Mouse (Mus musculus) forebrain, embryonic 15.5 days (tissue): ENCODE data around the gene Mesd. TPM values are rescaled to one million over a fixed set of nuclear protein-coding genes. Genes with fewer than 3 reads are reported as not detected.

Experiments used
- ATAC-seq: fragments of 200-750 bp; cut with Nextera tagmentation; replicated peaks from 2 replicates; pipeline ENCODE4 v1.8.0; 2017; ENCODE audit warnings: mild to moderate bottlenecking, moderate TSS enrichment, moderate library complexity
- H3K27ac ChIP-seq: fragments of 300-500 bp; sonication (generic); replicated peaks from 2 replicates; pipeline ENCODE4 v1.5.1; 2015; ENCODE audit warnings: mild to moderate bottlenecking, inconsistent platforms
- H3K27me3 ChIP-seq: fragments of 300-500 bp; sonication (generic); 2 replicates; pipeline ENCODE4 v1.6.1; 2015; ENCODE audit warnings: inconsistent platforms
- H3K36me3 ChIP-seq: fragments of 300-500 bp; sonication (generic); 2 replicates; pipeline ENCODE4 v1.6.1; 2015; ENCODE audit warnings: mild to moderate bottlenecking, inconsistent platforms
- H3K4me1 ChIP-seq: fragments of 300-500 bp; sonication (generic); 2 replicates; pipeline ENCODE4 v1.6.1; 2015; ENCODE audit warnings: inconsistent platforms
- H3K4me2 ChIP-seq: fragments of 300-500 bp; sonication (generic); replicated peaks from 2 replicates; pipeline ENCODE4 v1.6.1; 2015; ENCODE audit warnings: mild to moderate bottlenecking, inconsistent platforms
- H3K4me3 ChIP-seq: fragments of 300-500 bp; sonication (generic); 2 replicates; pipeline ENCODE4 v1.5.1; 2015; ENCODE audit warnings: mild to moderate bottlenecking, inconsistent platforms
- H3K9ac ChIP-seq: fragments of 300-500 bp; sonication (generic); replicated peaks from 2 replicates; pipeline ENCODE4 v1.6.1; 2015; ENCODE audit warnings: mild to moderate bottlenecking, inconsistent platforms
- H3K9me3 ChIP-seq: fragments of 300-500 bp; sonication (generic); 2 replicates; pipeline ENCODE4 v1.6.1; 2016; ENCODE audit warnings: inconsistent platforms
- WGBS: fragments of 180-500 bp; shearing (Covaris S2); methylation state at CpG from one replicate; pipeline ENCODE4 v1.1.7; 2015; ENCODE audit warnings: mixed read lengths; 5-methylcytosine and 5-hydroxymethylcytosine counted together
- polyA plus RNA-seq: library from polyadenylated mRNA; unstranded; fragments of >200 nt; fragmentation: Nextera tagmentation; extraction: Ambion mirVana; gene quantifications from 2 replicates; pipeline ENCODE4 v1.2.1, GENCODE M21; 2015

Gene Mesd
- polyA plus RNA-seq, 1 experiment from 2014 or later = 73.2 TPM

- H3K9me3 ChIP-seq = no peaks in the 10 kb centered on the region
- no peaks in the 10 kb centered on the region for H3K27me3 ChIP-seq
- no peak for ATAC-seq
- no peak overlapping the region for H3K4me3 ChIP-seq
- no peak overlapping the region for H3K27ac ChIP-seq
- H3K36me3 ChIP-seq = no peaks in the 10 kb centered on the region
- WGBS = 89% methylated on average over 8 of the region's 8 CpGs
- no peak overlapping the region for H3K9ac ChIP-seq
- H3K4me1 ChIP-seq = no peaks in the 10 kb centered on the region
- no peak overlapping the region for H3K4me2 ChIP-seq
These were observed 57.4 kb downstream of the Mesd start for GRCm38 (mm10) chr7:83941701-83942101.

- Histone ChIP-seq H3K9ac (no peak overlapping the region), H3K36me3 (no peaks in the 10 kb centered on the region), H3K4me1 (no peaks in the 10 kb centered on the region), H3K4me3 (no peak overlapping the region), H3K9me3 (no peaks in the 10 kb centered on the region), H3K27me3 (no peaks in the 10 kb centered on the region), H3K4me2 (no peak overlapping the region), H3K27ac (no peak overlapping the region)
- no peak for ATAC-seq
- 86% methylated on average over 7 of the region's 7 CpGs for WGBS
These were observed 64.5 kb downstream of the Mesd start for GRCm38 (mm10) chr7:83948743-83949142.

- WGBS = 51% methylated on average over 6 of the region's 6 CpGs
- ATAC-seq = no peak
These were observed 65.4 kb downstream of the Mesd start for GRCm38 (mm10) chr7:83949662-83950061.

More at GRCm38 (mm10) chr7:83949662-83950061, 65.4 kb downstream of the Mesd start:
- Histone ChIP-seq H3K27ac (no peak overlapping the region), H3K4me3 (no peak overlapping the region), H3K4me2 (no peak overlapping the region), H3K27me3 (no peaks in the 10 kb centered on the region), H3K9me3 (no peaks in the 10 kb centered on the region), H3K4me1 (no peaks in the 10 kb centered on the region), H3K36me3 (no peaks in the 10 kb centered on the region), H3K9ac (no peak overlapping the region)

Other genes with a start within 250 kb of the Mesd start
- 0.98 and 1.0 TPM in 2 replicates for gene Il16, start 138.7 kb upstream of the Mesd start, polyA plus RNA-seq
- gene Cfap161, start 89.6 kb upstream of the Mesd start, polyA plus RNA-seq = 0.82 and 1.5 TPM in 2 replicates
- gene Tlnrd1, start 161 bp upstream of the Mesd start, polyA plus RNA-seq = 6.8 and 7.8 TPM in 2 replicates
- 0.70 and 0.72 TPM in 2 replicates for gene Cemip, start 202.0 kb downstream of the Mesd start, polyA plus RNA-seq